Mouse (Mus musculus) intestine, embryonic 15.5 days (tissue): ENCODE measurements around the gene 4930404H24Rik. TPM values are rescaled to one million over a fixed set of nuclear protein-coding genes. Genes with fewer than 3 reads are reported as not detected.

ENCODE experiments used
- ATAC-seq: fragments of 200-750 bp; cut with Nextera tagmentation; 2 replicates; pipeline ENCODE4 v1.8.0; 2017; ENCODE audit warnings: moderate TSS enrichment, moderate library complexity
- H3K27ac ChIP-seq: fragments of 300-500 bp; sonication (generic); 2 replicates; pipeline ENCODE4 v1.5.1; 2015; ENCODE audit warnings: mild to moderate bottlenecking, inconsistent platforms
- H3K27me3 ChIP-seq: fragments of 300-500 bp; sonication (generic); replicated peaks from 2 replicates; pipeline ENCODE4 v1.6.1; 2015; ENCODE audit warnings: inconsistent platforms
- H3K36me3 ChIP-seq: fragments of 300-500 bp; sonication (generic); 2 replicates; pipeline ENCODE4 v1.6.1; 2015; ENCODE audit warnings: inconsistent platforms
- H3K4me1 ChIP-seq: fragments of 300-500 bp; sonication (generic); replicated peaks from 2 replicates; pipeline ENCODE4 v1.6.1; 2015; ENCODE audit warnings: inconsistent platforms
- H3K4me2 ChIP-seq: fragments of 300-500 bp; sonication (generic); replicated peaks from 2 replicates; pipeline ENCODE4 v1.6.1; 2015; ENCODE audit warnings: mild to moderate bottlenecking, inconsistent platforms
- H3K4me3 ChIP-seq: fragments of 300-500 bp; sonication (generic); replicated peaks from 2 replicates; pipeline ENCODE4 v1.5.1; 2015; ENCODE audit warnings: inconsistent platforms
- H3K9ac ChIP-seq: fragments of 300-500 bp; sonication (generic); 2 replicates; pipeline ENCODE4 v1.6.1; 2015; ENCODE audit warnings: inconsistent platforms
- H3K9me3 ChIP-seq: fragments of 300-500 bp; sonication (generic); 2 replicates; pipeline ENCODE4 v1.6.1; 2016; ENCODE audit warnings: inconsistent platforms
- WGBS: fragments of 180-500 bp; shearing (Covaris S2); methylation state at CpG from one replicate; pipeline ENCODE4 v1.1.7; 2015; 5-methylcytosine and 5-hydroxymethylcytosine counted together
- polyA plus RNA-seq: library from polyadenylated mRNA; unstranded; fragments of >200 nt; fragmentation: Nextera tagmentation; extraction: Ambion mirVana; gene quantifications from 2 replicates; pipeline ENCODE4 v1.2.1, GENCODE M21; 2015

4930404H24Rik gene
- polyA plus RNA-seq, 1 experiment from 2014 or later, result not detected

- 64% methylated on average over 13 of the region's 13 CpGs for WGBS
- no peaks in the 10 kb centered on the region for H3K9me3 ChIP-seq
Measured at GRCm38 (mm10) chr2:153496898-153497297, 4.3 kb downstream of the 4930404H24Rik start.

GRCm38 (mm10) chr2:153499154-153499553 is 6.6 kb downstream of the 4930404H24Rik start:
- H3K27me3 ChIP-seq, result no peaks in the 10 kb centered on the region
- no peak overlapping the region for H3K9ac ChIP-seq
- H3K9me3 ChIP-seq, result no peaks in the 10 kb centered on the region
- WGBS, result 64% methylated on average over 4 of the region's 4 CpGs
- H3K4me1 ChIP-seq, result peaks cover 21% of the 10 kb centered on the region
- no peak for ATAC-seq
- H3K36me3 ChIP-seq, result no peaks in the 10 kb centered on the region
- no peak overlapping the region for H3K27ac ChIP-seq
- no peak overlapping the region for H3K4me3 ChIP-seq
- H3K4me2 ChIP-seq, result no peak overlapping the region

More at GRCm38 (mm10) chr2:153496898-153497297, 4.3 kb downstream of the 4930404H24Rik start:
- peaks cover 38% of the 10 kb centered on the region for H3K4me1 ChIP-seq
- H3K9ac ChIP-seq, result no peak overlapping the region
- ATAC-seq, result no peak
- H3K4me2 ChIP-seq, result no peak overlapping the region
- H3K36me3 ChIP-seq, result no peaks in the 10 kb centered on the region
- peak overlapping the region; percentile 11; the same call in 1 of the 2 replicates for H3K27ac ChIP-seq
- 0 out of 2 replicates have a peak, but pooled peaks cover 2% of the 10 kb centered on the region for H3K27me3 ChIP-seq
- no peak overlapping the region for H3K4me3 ChIP-seq

DNA sequence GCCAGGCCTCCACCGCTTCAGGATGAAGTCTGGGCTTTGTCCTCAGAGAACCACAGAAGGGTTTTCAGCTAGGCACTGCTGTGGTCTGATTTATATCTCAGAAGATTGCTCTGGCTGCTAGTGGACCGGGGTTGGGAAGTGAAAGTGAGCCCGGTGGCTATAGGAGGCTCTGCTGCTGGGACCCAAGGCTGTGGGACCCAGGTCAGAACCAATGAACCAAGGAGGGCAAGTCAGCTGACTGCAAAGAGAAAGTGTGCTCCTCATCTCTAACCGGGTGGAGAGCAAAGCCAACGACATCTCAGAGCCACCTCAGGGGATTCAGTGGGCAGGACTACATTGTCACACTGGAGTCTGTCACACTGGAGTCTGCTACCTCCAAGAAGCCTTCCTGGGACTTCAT is 13.8 kb downstream of the 4930404H24Rik start:
- no peaks in the 10 kb centered on the region for H3K36me3 ChIP-seq
- H3K9me3 ChIP-seq, result no peaks in the 10 kb centered on the region
- H3K27ac ChIP-seq, result no peak overlapping the region
- no peak overlapping the region for H3K4me2 ChIP-seq
- 75% methylated on average over 5 of the region's 5 CpGs for WGBS
- no peak overlapping the region for H3K9ac ChIP-seq
- no peak overlapping the region for H3K4me3 ChIP-seq
- ATAC-seq, result no peak
- H3K27me3 ChIP-seq, result no peaks in the 10 kb centered on the region
- peaks cover 23% of the 10 kb centered on the region for H3K4me1 ChIP-seq

GRCm38 (mm10) chr2:153507969-153508368 is 15.4 kb downstream of the 4930404H24Rik start:
- no peak overlapping the region for H3K4me3 ChIP-seq
- peaks cover 37% of the 10 kb centered on the region for H3K4me1 ChIP-seq
- no peak overlapping the region for H3K4me2 ChIP-seq
- no peaks in the 10 kb centered on the region for H3K36me3 ChIP-seq
- no peak overlapping the region for H3K27ac ChIP-seq
- 92% methylated on average over 2 of the region's 2 CpGs for WGBS
- no peaks in the 10 kb centered on the region for H3K9me3 ChIP-seq
- H3K27me3 ChIP-seq, result no peaks in the 10 kb centered on the region
- H3K9ac ChIP-seq, result no peak overlapping the region
- no peak for ATAC-seq

DNA sequence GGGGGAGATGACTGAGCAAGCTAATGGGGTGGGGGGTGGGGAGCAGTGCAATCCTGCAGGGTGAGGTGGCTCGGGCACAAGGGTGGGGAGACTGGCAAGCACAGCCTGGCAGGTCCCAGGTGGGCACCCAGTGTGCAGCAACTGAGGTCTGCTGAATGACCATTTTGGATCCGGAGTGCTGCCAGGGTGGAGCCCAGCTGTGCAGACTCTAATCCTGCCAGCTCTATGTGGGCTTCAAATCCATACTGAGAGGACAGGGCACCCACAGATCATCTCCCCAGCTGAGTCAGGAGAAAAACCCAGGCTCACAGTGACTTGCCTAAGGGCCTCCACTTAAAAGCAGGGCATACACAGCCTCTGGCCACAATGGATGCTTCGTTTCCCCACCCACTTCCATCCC is 15.8 kb downstream of the 4930404H24Rik start:
- H3K4me1 ChIP-seq, result peaks cover 38% of the 10 kb centered on the region

GRCm38 (mm10) chr2:153509211-153510029 is 16.8 kb downstream of the 4930404H24Rik start:
- no peaks in the 10 kb centered on the region for H3K9me3 ChIP-seq
- peak overlapping the region; percentile 64 for H3K27ac ChIP-seq
- H3K4me2 ChIP-seq, result peak overlapping the region; percentile 43

More for the DNA sequence above, 15.8 kb downstream of the 4930404H24Rik start:
- WGBS, result 74% methylated on average over 3 of the region's 3 CpGs
- no peaks in the 10 kb centered on the region for H3K27me3 ChIP-seq
- no peak for ATAC-seq
- no peak overlapping the region for H3K4me2 ChIP-seq
- no peak overlapping the region for H3K9ac ChIP-seq
- H3K4me3 ChIP-seq, result no peak overlapping the region
- no peaks in the 10 kb centered on the region for H3K9me3 ChIP-seq
- no peaks in the 10 kb centered on the region for H3K36me3 ChIP-seq
- H3K27ac ChIP-seq, result no peak overlapping the region

DNA sequence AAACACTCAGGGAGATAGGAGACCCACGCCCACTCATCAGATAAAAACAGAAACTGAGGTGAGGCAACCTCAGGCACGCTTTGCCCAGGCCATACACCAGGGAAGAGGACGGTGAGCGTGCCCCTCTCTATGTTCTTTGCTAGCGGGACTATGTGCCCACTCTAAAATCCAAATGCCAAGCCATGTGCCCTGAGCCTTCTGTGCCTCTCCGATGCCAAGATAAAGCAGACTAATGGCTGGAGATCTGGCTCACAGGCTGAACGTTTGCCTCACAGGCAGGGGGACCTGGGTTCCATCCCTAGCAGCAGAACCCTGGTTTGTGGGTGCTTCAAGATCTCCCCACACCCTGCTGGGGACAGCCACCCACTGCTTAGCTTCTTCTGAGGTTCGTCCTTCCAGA is 17.5 kb downstream of the 4930404H24Rik start:
- Histone ChIP-seq H3K4me3 (no peak overlapping the region), H3K4me1 (peaks cover 38% of the 10 kb centered on the region), H3K9me3 (no peaks in the 10 kb centered on the region), H3K27me3 (no peaks in the 10 kb centered on the region), H3K4me2 (no peak overlapping the region), H3K9ac (no peak overlapping the region), H3K36me3 (no peaks in the 10 kb centered on the region), H3K27ac (no peak overlapping the region)
- WGBS, result 88% methylated on average over 8 of the region's 8 CpGs
- ATAC-seq, result no peak

More at GRCm38 (mm10) chr2:153509211-153510029, 16.8 kb downstream of the 4930404H24Rik start:
- H3K4me1 ChIP-seq, result peaks cover 38% of the 10 kb centered on the region
- H3K36me3 ChIP-seq, result no peaks in the 10 kb centered on the region
- H3K9ac ChIP-seq, result 0 out of 2 replicates have a peak overlapping the region, but pooled peaks have one; percentile 28
- WGBS, result 13% methylated on average over 18 of the region's 18 CpGs
- no peak overlapping the region for H3K4me3 ChIP-seq
- peak; percentile 78 for ATAC-seq
- H3K27me3 ChIP-seq, result no peaks in the 10 kb centered on the region

- Histone ChIP-seq H3K9me3 (no peaks in the 10 kb centered on the region), H3K4me1 (peaks cover 39% of the 10 kb centered on the region), H3K36me3 (no peaks in the 10 kb centered on the region), H3K27me3 (no peaks in the 10 kb centered on the region), H3K27ac (no peak overlapping the region), H3K9ac (no peak overlapping the region), H3K4me2 (no peak overlapping the region), H3K4me3 (no peak overlapping the region)
- 75% methylated on average over 6 of the region's 6 CpGs for WGBS
- ATAC-seq, result no peak
Measured at GRCm38 (mm10) chr2:153511562-153511961, 19.0 kb downstream of the 4930404H24Rik start.

GRCm38 (mm10) chr2:153512416-153513323 is 20.1 kb downstream of the 4930404H24Rik start:
- H3K36me3 ChIP-seq, result no peaks in the 10 kb centered on the region

DNA sequence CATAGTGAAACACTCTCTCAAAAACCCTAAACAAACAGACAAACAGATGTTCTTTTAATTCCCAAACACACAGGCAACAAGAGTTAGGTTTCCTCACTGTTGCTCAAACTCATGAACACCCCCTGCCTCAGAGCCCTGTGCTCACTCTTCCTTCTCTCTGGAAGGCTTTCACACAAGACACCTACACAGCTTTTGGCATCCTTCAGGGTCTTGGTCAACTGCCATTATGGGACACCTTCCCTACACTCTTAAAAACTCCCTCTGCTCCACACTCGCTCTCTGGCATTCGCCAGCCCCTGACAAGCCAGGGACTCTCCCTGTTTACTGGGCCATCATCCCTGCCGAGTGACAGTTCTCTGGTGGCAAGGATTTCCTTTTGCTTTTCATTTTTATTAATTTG is 21.4 kb downstream of the 4930404H24Rik start:
- Histone ChIP-seq H3K9me3 (no peaks in the 10 kb centered on the region), H3K27me3 (no peaks in the 10 kb centered on the region), H3K4me2 (no peak overlapping the region), H3K4me3 (no peak overlapping the region), H3K9ac (no peak overlapping the region), H3K4me1 (peaks cover 38% of the 10 kb centered on the region), H3K36me3 (no peaks in the 10 kb centered on the region), H3K27ac (no peak overlapping the region)
- WGBS, result 89% methylated on average over 3 of the region's 3 CpGs
- ATAC-seq, result no peak

More at GRCm38 (mm10) chr2:153512416-153513323, 20.1 kb downstream of the 4930404H24Rik start:
- Histone ChIP-seq H3K27ac (no peak overlapping the region), H3K9me3 (no peaks in the 10 kb centered on the region), H3K9ac (no peak overlapping the region), H3K4me3 (no peak overlapping the region), H3K4me1 (peaks cover 49% of the 10 kb centered on the region), H3K4me2 (no peak overlapping the region), H3K27me3 (no peaks in the 10 kb centered on the region)
- WGBS, result 76% methylated on average over 14 of the region's 14 CpGs
- ATAC-seq, result no peak

GRCm38 (mm10) chr2:153514497-153515380 is 22.1 kb downstream of the 4930404H24Rik start:
- Histone ChIP-seq H3K9me3 (no peaks in the 10 kb centered on the region), H3K4me3 (no peak overlapping the region), H3K4me2 (no peak overlapping the region), H3K27me3 (no peaks in the 10 kb centered on the region), H3K27ac (no peak overlapping the region), H3K9ac (no peak overlapping the region), H3K36me3 (no peaks in the 10 kb centered on the region), H3K4me1 (peaks cover 31% of the 10 kb centered on the region)
- 87% methylated on average over 14 of the region's 14 CpGs for WGBS
- no peak for ATAC-seq
